Mouse (Mus musculus) erythroblast, embryonic 14.5 days (primary cell): Measurements from ENCODE around the gene Sltm. TPM values are rescaled to one million over a fixed set of nuclear protein-coding genes. Genes with fewer than 3 reads are reported as not detected.

Experiments used
- H3K27me3 ChIP-seq: 2 replicates; pipeline ENCODE4 v1.6.1; 2012; ENCODE audit warnings: inconsistent platforms; ENCODE audit not compliant: control insufficient read depth
- H3K36me3 ChIP-seq: 2 replicates; pipeline ENCODE4 v1.6.1; 2012; ENCODE audit warnings: mild to moderate bottlenecking, inconsistent platforms; ENCODE audit not compliant: control insufficient read depth
- H3K4me1 ChIP-seq: 2 replicates; pipeline ENCODE4 v1.6.1; 2012; ENCODE audit warnings: inconsistent platforms; ENCODE audit not compliant: control insufficient read depth
- H3K4me3 ChIP-seq: replicated peaks from 2 replicates; pipeline ENCODE3; 2012; ENCODE audit warnings: moderate library complexity, mild to moderate bottlenecking, inconsistent platforms
- H3K9me3 ChIP-seq: 2 replicates; pipeline ENCODE4 v1.6.1; 2012; ENCODE audit warnings: low read length, inconsistent platforms, mixed read lengths; ENCODE audit not compliant: control insufficient read depth
- GATA1 ChIP-seq: IDR thresholded peaks from 2 replicates; pipeline ENCODE4 v1.6.1; 2012; ENCODE audit warnings: low read length, inconsistent platforms, mixed read lengths
- TAL1 ChIP-seq: IDR thresholded peaks from 3 replicates; pipeline ENCODE4 v1.6.1; 2012; ENCODE audit warnings: low read length, inconsistent platforms, mixed read lengths
- polyA plus RNA-seq: library from polyadenylated mRNA; stranded (reverse); fragments of >175 nt; gene quantifications from 2 replicates; pipeline ENCODE4 v1.2.3, GENCODE M21; 2012

Sltm gene
- polyA plus RNA-seq, 1 experiment, result 1.3 TPM

DNA sequence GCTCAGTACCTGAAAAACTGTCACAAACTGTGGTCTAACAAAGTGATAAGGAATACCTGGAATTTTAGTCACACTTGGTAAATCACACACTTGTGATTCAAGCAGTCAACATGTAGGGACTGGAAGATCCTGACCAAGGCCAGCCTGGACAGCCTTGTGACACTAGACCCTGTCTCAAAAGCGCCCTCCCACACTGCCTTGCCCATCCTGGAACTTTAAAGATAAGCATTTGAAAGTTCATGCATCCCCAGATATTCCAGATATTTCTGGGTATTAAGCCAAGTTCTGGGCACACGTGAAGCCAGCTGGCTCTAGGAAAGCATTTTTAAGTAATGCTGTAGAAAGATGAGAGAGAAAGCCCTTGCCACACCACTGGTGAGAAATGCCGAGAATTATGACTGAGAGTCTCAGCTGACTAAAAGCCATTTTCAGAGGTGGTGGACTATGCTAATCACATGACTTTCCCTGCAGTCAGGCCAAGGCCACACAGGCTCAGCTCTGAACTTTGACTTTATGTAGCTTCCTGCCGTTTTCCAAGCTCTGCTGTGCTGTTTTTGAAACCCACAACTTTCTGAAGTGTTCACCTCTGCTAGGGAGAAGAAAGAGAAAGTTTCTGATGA, 32.5 kb upstream of the Sltm start:
- no peaks in the 10 kb centered on the region for H3K36me3 ChIP-seq
- H3K27me3 ChIP-seq, result peaks cover 12% of the 10 kb centered on the region
- no peaks in the 10 kb centered on the region for H3K9me3 ChIP-seq
- no peak for TF ChIP-seq GATA1
- TF ChIP-seq TAL1, result no peak
- peaks cover 4% of the 10 kb centered on the region for H3K4me1 ChIP-seq
- no peak overlapping the region for H3K4me3 ChIP-seq

DNA sequence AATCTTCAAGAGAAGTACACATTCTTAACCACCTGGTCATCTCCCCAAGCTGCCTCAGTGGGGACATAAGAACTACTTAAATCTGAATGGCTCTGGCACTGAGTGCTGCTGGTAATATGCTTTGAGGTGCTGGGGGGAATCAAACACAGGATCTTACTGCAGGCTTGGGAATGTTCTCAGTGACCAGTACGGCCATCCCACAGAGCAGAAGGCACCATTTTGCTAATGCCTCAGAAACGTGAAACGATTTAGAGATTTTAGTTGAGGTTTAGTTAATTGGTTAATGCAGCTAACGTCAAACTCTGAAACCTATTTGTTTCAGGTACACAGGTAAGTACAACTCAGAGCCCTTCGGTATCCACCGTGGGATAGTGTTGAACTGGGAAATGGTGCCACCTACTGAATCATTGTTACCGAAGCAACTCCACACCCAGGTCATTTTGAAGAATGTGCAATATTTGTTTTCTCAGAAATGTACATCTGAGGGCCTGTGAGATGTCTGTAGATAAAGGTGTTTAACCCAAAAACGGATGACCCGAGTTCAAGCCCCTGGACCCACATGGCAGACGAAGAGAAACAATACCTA, 31.5 kb upstream of the Sltm start:
- Histone ChIP-seq H3K4me1 (peaks cover 4% of the 10 kb centered on the region), H3K27me3 (peaks cover 7% of the 10 kb centered on the region), H3K36me3 (no peaks in the 10 kb centered on the region), H3K4me3 (no peak overlapping the region), H3K9me3 (no peaks in the 10 kb centered on the region)
- no peak for TF ChIP-seq TAL1
- TF ChIP-seq GATA1, result no peak

DNA sequence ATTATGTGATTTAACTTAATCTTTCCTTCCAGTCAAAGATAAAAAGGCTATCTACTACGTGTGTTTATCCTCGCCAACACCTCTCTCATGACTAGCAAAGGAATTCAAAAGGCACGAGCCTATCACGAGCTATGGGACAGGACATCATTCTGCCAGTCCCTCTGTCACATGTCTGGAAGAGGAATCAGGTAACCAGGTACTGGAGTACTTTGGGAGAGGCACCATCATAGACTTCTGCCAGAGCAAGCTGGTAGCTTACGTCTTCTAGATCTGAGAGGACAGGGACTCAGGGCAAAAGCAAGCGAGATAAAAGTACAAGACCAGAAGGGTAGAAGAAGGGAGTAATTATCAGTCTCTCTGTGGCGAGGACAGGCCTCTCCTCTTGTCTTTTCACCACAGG, 30.9 kb upstream of the Sltm start:
- Histone ChIP-seq H3K36me3 (no peaks in the 10 kb centered on the region), H3K4me3 (no peak overlapping the region), H3K27me3 (peaks cover 3% of the 10 kb centered on the region), H3K4me1 (peaks cover 4% of the 10 kb centered on the region), H3K9me3 (no peaks in the 10 kb centered on the region)
- no peak for TF ChIP-seq TAL1
- TF ChIP-seq GATA1, result no peak

DNA sequence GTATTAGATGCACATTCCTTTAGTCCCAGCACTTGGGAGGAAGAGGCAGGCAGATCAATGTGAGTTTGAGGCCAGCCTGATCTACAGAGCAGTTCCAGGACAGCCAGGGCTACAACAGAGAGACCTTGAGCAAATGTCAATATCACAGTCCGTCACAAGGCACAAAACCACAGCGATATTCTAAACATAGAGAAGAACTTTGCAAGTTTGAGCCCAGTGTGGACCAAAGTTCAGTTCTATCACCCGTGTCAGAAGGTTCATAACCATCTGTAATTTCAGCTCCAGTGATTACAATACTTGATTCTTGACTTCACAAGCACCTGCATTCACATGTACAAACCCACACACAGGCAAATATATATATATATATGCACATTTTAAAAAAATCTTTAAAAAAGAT, 21.9 kb upstream of the Sltm start:
- no peak for TF ChIP-seq TAL1
- TF ChIP-seq GATA1, result no peak
- no peak overlapping the region for H3K4me3 ChIP-seq
- no peaks in the 10 kb centered on the region for H3K36me3 ChIP-seq

DNA sequence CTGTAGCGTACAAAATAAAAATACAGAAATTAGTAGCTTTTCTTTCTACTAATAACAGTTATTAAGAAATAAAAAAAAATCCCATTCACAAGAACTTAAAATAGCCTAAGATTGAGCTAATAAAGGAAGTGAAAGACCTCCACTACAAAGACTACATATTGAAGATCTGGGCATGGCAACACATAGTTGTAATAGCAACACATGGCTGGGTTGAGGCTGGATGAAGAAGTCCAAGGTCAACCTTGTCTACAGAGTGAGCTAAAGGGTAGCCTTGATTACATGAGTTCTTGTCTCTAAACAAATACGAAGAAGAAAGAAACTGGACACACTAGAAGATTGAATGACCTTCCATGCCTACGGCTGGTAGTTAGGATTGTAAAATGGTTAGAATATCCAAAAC, 18.7 kb upstream of the Sltm start:
- TF ChIP-seq GATA1 (no peak), TAL1 (no peak)
- Histone ChIP-seq H3K4me3 (no peak overlapping the region), H3K9me3 (no peaks in the 10 kb centered on the region), H3K27me3 (peaks cover 3% of the 10 kb centered on the region; the same call in 1 of the 2 replicates), H3K4me1 (peaks cover 2% of the 10 kb centered on the region), H3K36me3 (no peaks in the 10 kb centered on the region)

More for the DNA sequence above, 21.9 kb upstream of the Sltm start:
- Histone ChIP-seq H3K4me1 (peaks cover 2% of the 10 kb centered on the region), H3K27me3 (peaks cover 4% of the 10 kb centered on the region), H3K9me3 (no peaks in the 10 kb centered on the region)

DNA sequence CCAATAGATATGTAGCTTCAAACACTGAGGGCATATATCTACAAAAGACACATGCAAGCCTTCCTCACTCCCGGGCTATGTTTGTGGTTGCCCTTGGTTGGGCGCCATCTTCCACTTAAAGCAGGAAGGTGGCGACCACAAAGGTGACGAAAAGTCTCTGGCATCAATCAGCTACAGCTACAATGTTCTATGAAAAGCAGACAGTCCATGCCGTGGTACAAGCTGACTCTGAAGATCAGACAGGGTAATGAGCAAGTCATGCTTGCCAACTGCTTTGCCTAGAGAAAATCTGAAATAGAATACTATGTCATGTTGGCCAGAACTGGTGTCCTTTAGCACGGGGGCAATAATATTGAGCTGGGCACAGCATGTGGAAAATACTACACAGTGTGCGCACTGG, 18.2 kb upstream of the Sltm start:
- TF ChIP-seq GATA1 (no peak), TAL1 (no peak)
- Histone ChIP-seq H3K9me3 (no peaks in the 10 kb centered on the region), H3K36me3 (no peaks in the 10 kb centered on the region), H3K27me3 (no peaks in the 10 kb centered on the region), H3K4me1 (peaks cover 2% of the 10 kb centered on the region), H3K4me3 (no peak overlapping the region)

DNA sequence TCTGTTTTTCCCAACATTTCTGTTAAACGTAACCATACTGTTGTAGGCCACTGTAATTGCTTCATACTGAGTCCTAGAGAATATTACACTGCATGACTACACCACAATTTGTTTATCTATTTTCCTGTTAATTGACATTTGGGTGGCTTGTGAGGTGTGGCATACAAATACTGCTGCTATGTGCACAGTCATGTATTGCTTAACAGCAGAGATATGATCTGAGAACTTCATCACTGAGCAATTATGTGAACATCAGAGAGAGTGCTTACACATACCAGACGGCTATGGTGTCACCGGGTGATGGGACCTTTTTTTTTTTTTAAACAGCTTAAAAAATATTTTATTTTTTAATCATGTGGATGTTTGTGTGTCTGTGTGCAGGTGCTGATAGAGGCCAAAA, 9.2 kb upstream of the Sltm start:
- H3K36me3 ChIP-seq, result no peaks in the 10 kb centered on the region
- H3K4me3 ChIP-seq, result no peak overlapping the region
- TF ChIP-seq GATA1 (no peak), TAL1 (no peak)
- no peaks in the 10 kb centered on the region for H3K4me1 ChIP-seq
- no peaks in the 10 kb centered on the region for H3K27me3 ChIP-seq
- no peaks in the 10 kb centered on the region for H3K9me3 ChIP-seq

DNA sequence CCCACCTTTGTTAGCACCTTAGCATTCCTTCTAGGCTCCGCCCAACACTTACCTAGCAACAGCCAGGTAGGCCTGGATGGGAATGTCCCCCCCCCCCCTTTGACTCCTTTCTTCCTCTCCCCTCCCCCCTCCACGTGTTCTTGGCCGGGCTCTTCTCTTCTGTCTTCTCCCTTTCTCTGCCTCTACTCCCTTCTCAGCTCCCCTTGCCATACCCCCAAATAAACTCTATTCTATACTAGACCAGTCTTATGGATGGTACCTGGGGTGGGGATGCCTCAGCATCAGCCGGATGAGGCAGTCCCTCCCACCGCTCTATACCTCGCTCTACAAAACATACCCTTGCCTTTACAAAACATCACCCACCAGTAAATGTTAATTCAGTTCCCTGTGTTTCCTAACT, 970 bp upstream of the Sltm start:
- no peaks in the 10 kb centered on the region for H3K27me3 ChIP-seq
- no peak for TF ChIP-seq GATA1
- TF ChIP-seq TAL1, result no peak
- no peaks in the 10 kb centered on the region for H3K9me3 ChIP-seq
- peaks cover 7% of the 10 kb centered on the region for H3K36me3 ChIP-seq
- peaks cover 27% of the 10 kb centered on the region for H3K4me1 ChIP-seq
- H3K4me3 ChIP-seq, result peak overlapping the region; percentile 89

DNA sequence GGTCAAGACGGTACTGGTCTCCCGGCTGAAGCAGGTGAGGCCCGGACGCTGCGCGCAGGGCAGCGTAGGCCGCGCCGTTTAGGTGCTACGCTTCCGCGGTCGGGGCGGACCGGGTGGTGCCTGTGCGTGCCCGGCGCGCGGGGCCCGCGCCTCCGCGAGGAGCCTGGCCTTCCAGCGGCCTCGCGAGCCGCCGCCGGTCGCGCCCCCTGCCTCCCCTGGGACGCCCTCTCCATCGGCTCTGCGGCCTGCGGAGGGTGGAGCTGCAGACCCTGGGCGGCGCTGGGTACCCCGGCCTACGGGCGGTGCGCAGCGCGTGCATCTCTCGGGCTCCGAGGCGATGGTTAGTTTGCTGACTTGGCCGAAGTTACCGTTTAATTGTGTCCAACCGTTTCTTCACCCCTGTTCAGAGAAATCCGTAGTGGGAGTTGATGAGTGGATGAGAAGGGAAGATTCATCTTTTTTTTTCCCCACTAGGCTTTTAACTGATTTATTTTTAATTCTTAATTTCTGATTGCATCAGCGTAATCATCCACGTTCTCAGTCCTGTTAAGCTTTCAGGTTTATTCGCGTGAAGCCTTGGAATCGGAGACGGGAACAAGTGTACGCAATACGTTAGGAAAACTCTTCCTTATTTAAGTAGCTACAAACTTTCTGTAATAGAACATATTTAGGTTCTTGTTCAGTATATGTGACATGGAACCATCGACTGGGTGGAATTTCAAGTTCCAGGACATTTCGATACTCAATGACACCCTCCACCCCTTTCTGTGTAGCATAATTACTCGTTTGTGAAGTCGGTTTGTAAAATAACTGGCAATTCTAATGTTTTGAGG, 710 bp downstream of the Sltm start:
- Histone ChIP-seq H3K4me1 (peaks cover 27% of the 10 kb centered on the region), H3K27me3 (no peaks in the 10 kb centered on the region), H3K36me3 (peaks cover 20% of the 10 kb centered on the region), H3K4me3 (peak overlapping the region; percentile 89), H3K9me3 (no peaks in the 10 kb centered on the region)
- no peak for TF ChIP-seq GATA1
- no peak for TF ChIP-seq TAL1
